Mouse (Mus musculus) embryonic fibroblast, embryonic 13.5 days (primary cell): Measurements from ENCODE around the gene Chchd4.

Experiments used
- CTCF ChIP-seq: IDR thresholded peaks from 2 replicates; pipeline ENCODE4 v1.5.1; 2011; ENCODE audit warnings: mild to moderate bottlenecking, control low read depth, low read length, moderate library complexity, borderline replicate concordance; ENCODE audit not compliant: insufficient read depth
- POLR2A ChIP-seq: IDR thresholded peaks from 2 replicates; pipeline ENCODE4 v1.6.1; 2011; ENCODE audit warnings: low read depth, mild to moderate bottlenecking, control low read depth, low read length, moderate library complexity

GRCm38 (mm10) chr6:91473805-91474440, 577 bp upstream of the Chchd4 start:
- TF ChIP-seq CTCF (no peak), POLR2A (no peak)
